Mouse (Mus musculus) limb, embryonic 14.5 days (tissue): ENCODE results near the gene Anxa3. TPM values are rescaled to one million over a fixed set of nuclear protein-coding genes. Genes with fewer than 3 reads are reported as not detected.

Experiments used
- ATAC-seq: fragments of 200-750 bp; cut with Nextera tagmentation; 2 replicates; pipeline ENCODE4 v1.8.0; 2017; ENCODE audit warnings: low read depth, moderate number of reproducible peaks, moderate TSS enrichment; ENCODE audit not compliant: low FRiP score
- DNase-seq: peaks from one replicate; pipeline ENCODE4 v3.0.0-alpha.2; 2015; ENCODE audit warnings: low spot score
- H3K27ac ChIP-seq: fragments of 300-500 bp; sonication (generic); replicated peaks from 2 replicates; pipeline ENCODE4 v1.5.1; 2014; ENCODE audit warnings: low read depth, mild to moderate bottlenecking, low read length, moderate library complexity, mixed read lengths
- H3K27me3 ChIP-seq: fragments of 300-500 bp; sonication (generic); 2 replicates; pipeline ENCODE4 v1.6.1; 2014; ENCODE audit warnings: low read length, mixed read lengths; ENCODE audit not compliant: control insufficient read depth, insufficient read depth
- H3K36me3 ChIP-seq: fragments of 300-500 bp; sonication (generic); 2 replicates; pipeline ENCODE4 v1.6.1; 2014; ENCODE audit warnings: mild to moderate bottlenecking, low read length, moderate library complexity, mixed read lengths; ENCODE audit not compliant: control insufficient read depth, insufficient read depth
- H3K4me1 ChIP-seq: fragments of 300-500 bp; sonication (generic); 2 replicates; pipeline ENCODE4 v1.6.1; 2014; ENCODE audit warnings: antibody characterized with exemption, low read length, mixed read lengths; ENCODE audit not compliant: control insufficient read depth, insufficient read depth
- H3K4me2 ChIP-seq: fragments of 300-500 bp; sonication (generic); replicated peaks from 2 replicates; pipeline ENCODE4 v1.6.1; 2014; ENCODE audit warnings: low read depth, mild to moderate bottlenecking, low read length, moderate library complexity; ENCODE audit not compliant: severe bottlenecking
- H3K4me3 ChIP-seq: fragments of 300-500 bp; sonication (generic); replicated peaks from 2 replicates; pipeline ENCODE4 v1.5.1; 2014; ENCODE audit warnings: low read length
- H3K9ac ChIP-seq: fragments of 300-500 bp; sonication (generic); 2 replicates; pipeline ENCODE4 v1.6.1; 2014; ENCODE audit warnings: mild to moderate bottlenecking, low read depth, low read length, moderate library complexity; ENCODE audit not compliant: severe bottlenecking
- H3K9me3 ChIP-seq: fragments of 300-500 bp; sonication (generic); 2 replicates; pipeline ENCODE4 v1.6.1; 2016; ENCODE audit warnings: low read length; ENCODE audit not compliant: control insufficient read depth
- POLR2A ChIP-seq: fragments of 200-500 bp; IDR thresholded peaks from 2 replicates; pipeline ENCODE4 v1.8.0; 2012; ENCODE audit warnings: inconsistent platforms, mild to moderate bottlenecking, moderate library complexity, borderline replicate concordance; ENCODE audit not compliant: insufficient read depth, insufficient read length; ENCODE audit errors: extremely low read depth
- WGBS: fragments of 180-500 bp; shearing (Covaris S2); extraction: QIAGEN DNeasy Blood & Tissue Kit; methylation state at CpG from one replicate; pipeline ENCODE4 v1.1.7; 2014; 5-methylcytosine and 5-hydroxymethylcytosine counted together
- polyA plus RNA-seq, 2 experiments: library from polyadenylated mRNA; depleted of rRNA in 1 of 2; stranded (reverse) in 1 of 2; unstranded in 1 of 2; fragments of >200 nt; fragmentation: Nextera tagmentation in 1 of 2; extraction: Ambion mirVana in 1 of 2; gene quantifications; 2 replicates each; pipeline versions ENCODE4 v1.2.1 to v1.2.3; 2012 to 2014

Anxa3 gene
- polyA plus RNA-seq, 2 experiments, result 37.7 to 40.0 TPM

GRCm38 (mm10) chr5:96804813-96805212 lies 11.7 kb downstream of the Anxa3 start:
- H3K4me1 ChIP-seq, result peaks cover 22% of the 10 kb centered on the region
- no peaks in the 10 kb centered on the region for H3K27me3 ChIP-seq
- ATAC-seq (no peak), DNase-seq (no peak)
- H3K36me3 ChIP-seq, result no peaks in the 10 kb centered on the region
- no peak overlapping the region for H3K9ac ChIP-seq
- H3K9me3 ChIP-seq, result no peaks in the 10 kb centered on the region
- no peak overlapping the region for H3K4me2 ChIP-seq
- H3K27ac ChIP-seq, result no peak overlapping the region
- H3K4me3 ChIP-seq, result no peak overlapping the region
- WGBS, result 66% methylated on average over 3 of the region's 3 CpGs
- no peak for TF ChIP-seq POLR2A

- H3K4me1 ChIP-seq, result peaks cover 4% of the 10 kb centered on the region; the same call in 1 of the 2 replicates
- H3K36me3 ChIP-seq, result no peaks in the 10 kb centered on the region
- no peaks in the 10 kb centered on the region for H3K9me3 ChIP-seq
- ATAC-seq, result no peak
- DNase-seq, result no peak
- TF ChIP-seq POLR2A, result no peak
- no peak overlapping the region for H3K4me3 ChIP-seq
- no peak overlapping the region for H3K9ac ChIP-seq
- no peak overlapping the region for H3K27ac ChIP-seq
- no peaks in the 10 kb centered on the region for H3K27me3 ChIP-seq
- 60% methylated on average over 4 of the region's 4 CpGs for WGBS
- H3K4me2 ChIP-seq, result no peak overlapping the region
These were observed 17.5 kb downstream of the Anxa3 start for GRCm38 (mm10) chr5:96810620-96811019.

- Histone ChIP-seq H3K36me3 (no peaks in the 10 kb centered on the region), H3K4me3 (no peak overlapping the region), H3K27ac (no peak overlapping the region), H3K9ac (no peak overlapping the region), H3K4me2 (no peak overlapping the region), H3K4me1 (no peaks in the 10 kb centered on the region), H3K9me3 (no peaks in the 10 kb centered on the region), H3K27me3 (no peaks in the 10 kb centered on the region)
- ATAC-seq (no peak), DNase-seq (no peak)
- WGBS, result 81% methylated on average over 13 of the region's 13 CpGs
- TF ChIP-seq POLR2A, result no peak
These were observed 31.7 kb downstream of the Anxa3 start for GRCm38 (mm10) chr5:96824769-96825327.

- 56% methylated on average over 1 of the region's 1 CpGs for WGBS
- ATAC-seq, result no peak
- no peaks in the 10 kb centered on the region for H3K36me3 ChIP-seq
These were observed 34.0 kb downstream of the Anxa3 start for GRCm38 (mm10) chr5:96827176-96827575.

GRCm38 (mm10) chr5:96834338-96834737 lies 41.2 kb downstream of the Anxa3 start:
- no peak overlapping the region for H3K4me3 ChIP-seq
- no peaks in the 10 kb centered on the region for H3K27me3 ChIP-seq
- ATAC-seq, result no peak
- no peak overlapping the region for H3K4me2 ChIP-seq
- H3K27ac ChIP-seq, result no peak overlapping the region
- TF ChIP-seq POLR2A, result no peak
- H3K36me3 ChIP-seq, result no peaks in the 10 kb centered on the region
- no peak for DNase-seq
- no peak overlapping the region for H3K9ac ChIP-seq
- H3K9me3 ChIP-seq, result no peaks in the 10 kb centered on the region
- H3K4me1 ChIP-seq, result no peaks in the 10 kb centered on the region
- 70% methylated on average over 5 of the region's 5 CpGs for WGBS

More at GRCm38 (mm10) chr5:96827176-96827575, 34.0 kb downstream of the Anxa3 start:
- Histone ChIP-seq H3K4me2 (no peak overlapping the region), H3K27ac (no peak overlapping the region), H3K9ac (no peak overlapping the region), H3K4me3 (no peak overlapping the region), H3K9me3 (no peaks in the 10 kb centered on the region), H3K4me1 (no peaks in the 10 kb centered on the region), H3K27me3 (no peaks in the 10 kb centered on the region)
- no peak for TF ChIP-seq POLR2A
- no peak for DNase-seq

- Histone ChIP-seq H3K9me3 (no peaks in the 10 kb centered on the region), H3K9ac (no peak overlapping the region), H3K27me3 (no peaks in the 10 kb centered on the region), H3K36me3 (no peaks in the 10 kb centered on the region), H3K4me2 (no peak overlapping the region), H3K4me1 (no peaks in the 10 kb centered on the region), H3K4me3 (no peak overlapping the region), H3K27ac (no peak overlapping the region)
- no peak for DNase-seq
- TF ChIP-seq POLR2A, result no peak
- ATAC-seq, result no peak
These were observed 54.8 kb downstream of the Anxa3 start for GRCm38 (mm10) chr5:96847986-96848385.
